Mouse (Mus musculus) megakaryocyte, adult 5-6 weeks (primary cell): ENCODE results near the gene Vps13d. TPM values are rescaled to one million over a fixed set of nuclear protein-coding genes. Genes with fewer than 3 reads are reported as not detected.

ENCODE experiments used
- ATAC-seq: 2 replicates; pipeline ENCODE4 v1.8.0; 2016; ENCODE audit warnings: mild to moderate bottlenecking, inconsistent platforms; ENCODE audit not compliant: poor library complexity, severe bottlenecking
- total RNA-seq, 2 experiments: library from RNA; stranded (forward) in 1 of 2; stranded (reverse) in 1 of 2; fragments of 153-499, 151-499 nt in 1 of 2; fragments of 221-1000, 200-1000 nt in 1 of 2; gene quantifications; 2 replicates each; pipeline versions ENCODE4 v1.2.3 to v1.2.4; 2015 to 2017

Gene Vps13d
- total RNA-seq, 2 experiments from 2014 or later: 22.2 to 40.0 TPM

DNA sequence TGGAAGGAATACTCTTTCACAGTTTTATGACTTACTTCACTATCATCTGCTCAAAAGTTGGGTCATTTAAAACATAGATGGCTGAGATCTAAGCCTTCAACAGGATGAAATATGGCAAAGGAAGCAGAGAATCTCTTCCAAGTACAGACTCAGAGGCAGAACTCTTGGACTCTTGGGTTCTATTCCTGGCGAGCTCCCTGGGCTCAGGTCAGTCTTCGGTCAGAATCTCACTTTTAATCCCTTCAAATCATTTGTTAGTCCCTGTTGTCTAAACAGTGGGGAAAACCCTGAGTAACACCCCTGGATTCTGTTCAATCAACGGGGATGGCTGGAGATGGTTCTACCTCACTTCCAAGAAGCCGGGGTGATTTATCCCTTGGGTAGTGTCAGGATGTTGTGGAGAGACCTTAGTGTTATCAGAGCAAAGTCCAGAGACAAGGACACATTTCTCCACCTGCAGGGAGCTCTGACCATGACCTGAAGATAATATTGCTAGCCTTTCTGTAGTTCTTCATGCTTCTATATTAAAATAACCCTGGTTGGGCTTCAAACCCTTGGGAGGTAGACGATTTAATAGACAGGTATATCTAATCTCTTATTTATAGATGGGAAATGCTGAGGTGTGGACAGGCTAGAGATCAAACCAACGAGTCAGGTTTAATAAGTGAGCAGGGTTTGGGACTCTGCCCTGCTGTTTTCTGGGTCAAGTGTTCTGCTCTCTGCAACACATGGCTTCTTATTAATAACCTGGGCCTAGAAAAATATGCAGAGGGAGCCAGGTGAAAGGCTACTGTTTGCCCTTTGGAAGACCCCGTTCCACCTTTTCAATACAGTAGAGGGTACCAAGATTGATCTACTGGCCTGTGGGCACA lies 180.8 kb downstream of the Vps13d start:
- ATAC-seq: no peak

DNA sequence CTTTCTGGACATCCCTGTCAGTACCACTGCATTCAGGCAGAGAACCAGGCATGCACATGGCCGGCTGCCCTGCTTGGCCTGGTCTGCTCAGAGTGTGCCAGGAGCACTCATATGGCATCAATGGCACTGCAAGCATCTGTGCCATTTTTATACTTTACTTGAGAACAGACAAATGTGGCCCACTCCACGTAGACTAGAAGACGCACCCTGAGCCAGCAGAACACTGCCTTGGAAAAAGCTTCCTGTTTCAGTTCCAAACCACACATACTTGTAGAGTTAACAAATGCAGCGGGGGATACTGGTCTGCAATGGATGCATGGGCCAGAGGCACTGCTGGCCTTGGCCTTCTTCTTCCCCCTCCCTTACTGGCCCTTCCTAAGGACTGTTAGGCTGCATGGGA lies 181.6 kb downstream of the Vps13d start:
- ATAC-seq: peak; percentile 77

DNA sequence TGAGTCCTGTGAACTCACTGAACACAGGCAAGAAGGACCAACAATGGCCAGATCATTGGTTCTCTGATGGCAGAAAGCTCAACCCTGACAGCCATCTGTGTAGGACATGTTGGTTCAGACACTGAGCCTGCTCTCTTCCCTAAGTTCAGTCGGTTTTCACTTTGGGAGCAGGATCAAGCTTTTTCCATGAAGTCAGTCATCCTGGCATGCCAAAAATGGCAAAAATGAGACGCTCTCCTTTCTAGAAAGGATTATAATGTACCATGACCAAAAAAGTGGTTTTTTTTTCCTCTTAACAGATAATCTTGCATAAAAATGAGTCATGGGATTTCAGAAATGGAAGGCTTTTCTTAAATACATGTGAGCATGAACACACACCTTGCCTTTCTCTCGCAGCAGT lies 183.6 kb downstream of the Vps13d start:
- no peak for ATAC-seq

DNA sequence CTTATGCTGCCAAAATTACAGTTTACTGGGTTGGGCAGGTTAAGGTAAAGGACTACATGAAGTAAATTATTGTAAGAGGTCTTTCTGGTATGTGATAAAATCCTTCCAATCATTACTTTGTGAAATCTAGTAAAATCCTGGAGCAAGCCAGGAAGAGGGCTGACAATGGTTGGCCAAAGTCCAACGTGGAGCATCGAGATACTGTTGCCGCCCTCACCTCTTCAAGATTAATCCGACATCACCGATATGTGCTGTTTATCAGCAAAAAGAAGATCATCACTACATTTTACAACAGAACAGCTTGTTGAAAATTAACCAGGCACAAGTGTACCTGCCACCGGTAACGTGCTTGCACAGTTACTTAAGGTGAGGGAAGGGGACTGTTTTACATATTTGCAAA lies 184.9 kb downstream of the Vps13d start:
- no peak for ATAC-seq

DNA sequence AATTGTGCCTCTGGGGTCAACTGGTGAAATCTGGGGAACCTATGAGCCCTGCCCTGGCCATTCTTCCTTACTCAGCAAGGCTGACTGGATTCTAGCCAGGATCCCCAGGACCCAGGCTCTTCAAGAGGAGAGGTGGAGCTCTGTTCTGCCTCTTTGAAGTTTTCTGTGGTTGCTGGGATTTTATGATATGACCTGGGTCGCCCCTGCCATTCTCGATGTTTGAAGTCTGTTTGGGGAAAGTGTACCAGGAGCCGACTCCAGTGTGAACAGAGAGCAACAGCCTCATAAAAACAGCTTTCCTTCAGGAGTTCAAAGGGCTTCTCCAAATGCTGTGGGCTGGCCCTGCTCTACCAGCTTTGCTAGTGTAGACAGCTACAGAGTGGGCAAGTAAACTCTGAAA lies 185.4 kb downstream of the Vps13d start:
- ATAC-seq: no peak

DNA sequence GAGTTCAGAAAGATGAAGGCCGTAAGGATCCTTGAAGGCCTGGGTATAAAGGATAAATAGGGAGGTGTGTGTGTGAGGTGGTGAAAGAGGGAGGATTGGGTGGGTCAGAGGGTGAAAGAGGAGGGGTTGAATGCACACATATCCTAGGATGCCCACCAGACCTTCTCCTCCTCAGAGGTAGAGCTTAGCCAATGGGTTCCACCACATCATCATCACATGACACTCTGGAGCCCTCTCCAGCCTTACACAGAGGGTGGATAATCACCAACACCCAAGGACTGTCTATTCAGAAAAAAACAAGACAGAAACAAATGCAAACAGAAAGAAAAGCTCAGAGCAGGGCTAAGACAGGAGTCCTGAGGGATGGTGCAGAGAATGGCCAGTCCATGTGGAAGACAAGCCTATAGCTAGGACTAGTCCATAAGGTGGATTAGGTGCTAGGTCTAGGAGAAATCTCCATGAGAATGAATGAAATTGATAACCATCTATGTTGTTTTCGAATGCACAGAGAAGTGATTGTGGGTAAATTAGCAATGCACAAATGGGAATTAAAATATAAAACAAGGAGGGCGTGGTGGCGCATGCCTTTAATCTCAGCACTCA lies 188.8 kb downstream of the Vps13d start:
- ATAC-seq: no peak

DNA sequence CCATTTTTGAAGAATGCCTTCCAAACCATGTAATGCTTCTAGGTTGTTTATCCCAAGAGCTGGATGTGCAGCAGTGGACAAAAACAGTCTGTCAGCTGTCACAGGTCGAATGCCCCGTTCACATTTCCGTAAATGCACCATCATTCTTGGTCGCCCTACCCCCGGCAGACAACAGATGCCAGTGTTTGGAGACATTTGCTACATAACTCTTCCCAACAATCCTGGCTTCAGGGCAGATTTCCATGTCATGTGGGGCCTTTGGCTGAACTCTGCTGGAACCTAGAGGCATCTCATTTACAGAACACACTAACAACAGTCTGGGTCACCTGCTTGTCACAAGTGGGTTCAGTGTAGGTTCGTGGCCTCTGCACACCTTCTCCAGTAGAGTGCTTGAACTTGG lies 190.6 kb downstream of the Vps13d start:
- no peak for ATAC-seq

DNA sequence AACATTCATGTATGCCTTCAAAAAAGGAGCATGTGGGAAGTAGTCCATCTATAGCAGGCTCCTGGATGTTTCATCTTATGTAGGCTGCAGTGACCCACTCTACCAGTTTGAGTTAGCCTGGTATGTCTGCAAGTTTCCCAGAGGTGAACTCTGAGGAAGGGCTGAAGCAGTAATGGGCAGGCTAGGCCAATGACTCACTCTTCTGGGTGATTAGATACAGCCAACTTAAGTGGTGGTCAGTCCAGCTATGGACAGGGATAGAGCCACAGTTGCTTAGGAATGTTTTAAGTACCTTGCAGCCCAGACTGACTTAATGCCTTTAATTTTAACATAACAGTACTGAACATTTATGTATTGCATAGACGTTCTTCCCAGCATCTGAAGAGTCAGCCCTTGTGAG lies 192.1 kb downstream of the Vps13d start:
- ATAC-seq: no peak

DNA sequence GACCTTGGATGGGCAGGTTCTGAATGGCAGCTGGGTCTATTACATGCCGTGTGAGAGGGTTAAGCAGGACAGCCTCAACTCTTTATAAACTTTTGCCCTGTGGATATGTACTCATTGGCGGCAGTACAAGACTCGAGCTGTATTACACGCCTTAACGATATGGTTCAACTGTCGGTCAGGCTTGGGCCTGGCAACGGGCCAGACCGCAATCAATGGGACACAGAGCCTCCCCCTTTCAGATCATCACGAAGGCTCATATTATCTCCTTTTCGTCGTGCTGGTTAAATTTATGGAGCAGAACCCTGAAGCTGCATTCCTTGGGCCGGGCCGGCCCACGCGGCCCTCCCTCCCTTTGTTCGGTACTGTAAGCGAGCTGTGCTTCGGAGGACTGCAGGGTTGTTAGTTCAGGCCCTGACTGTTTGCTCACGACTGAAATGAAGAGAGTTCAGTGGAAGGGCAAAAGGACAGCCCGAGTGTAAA lies 194.9 kb downstream of the Vps13d start:
- ATAC-seq: peak; percentile 21

DNA sequence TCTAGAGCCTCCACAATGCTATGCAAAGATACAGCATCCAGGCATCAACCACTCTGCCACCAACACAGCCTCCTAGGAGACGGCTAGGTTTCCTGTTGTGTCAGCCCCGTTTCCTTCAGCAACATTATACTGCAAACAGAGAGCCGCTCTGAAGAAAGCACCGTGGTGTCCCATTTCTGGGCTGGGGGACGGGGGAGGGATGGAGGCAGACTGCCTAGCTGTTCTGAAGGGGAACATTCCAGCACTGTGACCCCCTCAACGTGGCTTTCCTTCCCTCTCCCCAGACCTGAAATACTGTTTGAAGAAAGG lies 195.3 kb downstream of the Vps13d start:
- ATAC-seq: peak; percentile 38

DNA sequence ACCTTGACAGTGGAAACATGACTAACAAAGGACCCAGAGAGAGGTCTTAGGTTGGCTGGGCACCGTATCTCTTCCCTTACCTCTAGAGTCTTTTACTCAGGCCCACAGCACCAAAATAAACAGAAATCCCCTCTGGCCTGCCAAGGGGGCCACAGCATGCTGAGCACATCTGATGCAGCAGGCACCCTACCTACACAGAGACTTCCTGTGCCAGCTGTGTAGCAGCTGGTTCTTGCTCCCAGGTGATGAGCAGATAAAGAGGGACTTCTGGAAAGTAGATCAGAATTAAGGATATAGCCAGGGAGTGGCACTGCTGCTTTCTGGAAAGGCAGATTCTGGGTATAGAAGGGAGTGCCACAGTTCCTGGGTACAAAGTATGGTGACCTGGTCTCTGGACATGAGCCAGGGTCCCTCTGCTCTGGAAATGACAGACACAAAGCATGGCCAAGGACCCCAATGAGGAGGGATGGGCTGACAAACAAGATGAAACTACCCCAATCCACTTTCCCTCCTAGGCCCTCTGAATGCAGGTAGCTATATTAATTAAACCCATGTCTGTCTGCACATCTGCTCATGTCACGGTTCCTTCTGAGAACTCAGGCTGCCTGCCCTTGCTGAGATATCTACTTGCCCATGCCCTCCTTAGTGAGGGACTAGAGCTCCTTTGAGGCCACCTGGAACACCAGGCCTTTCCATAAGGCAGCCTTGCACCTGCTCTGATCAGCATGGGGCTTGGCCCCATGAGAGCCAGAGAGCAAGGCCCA lies 195.8 kb downstream of the Vps13d start:
- ATAC-seq: peak; percentile 2

DNA sequence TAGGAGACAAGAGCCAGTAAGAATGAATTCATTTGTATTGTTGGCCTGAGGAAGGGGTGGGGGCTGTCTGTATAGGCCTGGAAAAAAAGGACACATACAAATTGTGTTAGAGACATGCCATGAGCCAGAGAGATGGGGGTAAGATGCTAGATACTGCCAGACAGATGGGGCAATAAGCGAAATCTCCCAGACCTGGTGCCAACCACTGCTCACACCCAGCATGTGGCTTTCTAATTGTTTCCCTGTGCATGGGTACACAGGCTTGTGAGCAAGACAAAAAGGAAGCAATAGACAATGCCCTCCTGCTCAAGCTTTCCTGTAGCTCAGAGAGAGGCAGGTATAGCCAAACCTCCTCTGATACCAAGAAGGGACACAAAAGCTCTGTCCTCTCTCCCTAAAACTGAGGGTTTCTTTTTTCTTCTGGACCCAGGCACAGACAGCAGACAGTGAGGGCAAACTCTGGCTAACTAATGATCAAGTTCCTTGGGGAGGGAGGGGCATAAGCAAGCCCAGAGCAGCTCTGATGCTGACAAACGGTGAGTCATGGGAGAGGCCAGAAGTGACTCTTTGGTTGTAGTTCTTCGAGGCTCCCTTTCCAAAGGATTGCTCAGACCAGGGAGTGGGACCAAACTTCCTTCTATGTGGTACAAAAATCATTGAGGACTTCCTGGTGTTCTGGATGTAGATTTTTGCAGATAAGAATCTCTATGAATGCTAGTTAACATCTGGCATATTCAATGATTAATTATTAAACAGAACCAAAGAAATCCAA lies 196.7 kb downstream of the Vps13d start:
- peak; percentile 48 for ATAC-seq

DNA sequence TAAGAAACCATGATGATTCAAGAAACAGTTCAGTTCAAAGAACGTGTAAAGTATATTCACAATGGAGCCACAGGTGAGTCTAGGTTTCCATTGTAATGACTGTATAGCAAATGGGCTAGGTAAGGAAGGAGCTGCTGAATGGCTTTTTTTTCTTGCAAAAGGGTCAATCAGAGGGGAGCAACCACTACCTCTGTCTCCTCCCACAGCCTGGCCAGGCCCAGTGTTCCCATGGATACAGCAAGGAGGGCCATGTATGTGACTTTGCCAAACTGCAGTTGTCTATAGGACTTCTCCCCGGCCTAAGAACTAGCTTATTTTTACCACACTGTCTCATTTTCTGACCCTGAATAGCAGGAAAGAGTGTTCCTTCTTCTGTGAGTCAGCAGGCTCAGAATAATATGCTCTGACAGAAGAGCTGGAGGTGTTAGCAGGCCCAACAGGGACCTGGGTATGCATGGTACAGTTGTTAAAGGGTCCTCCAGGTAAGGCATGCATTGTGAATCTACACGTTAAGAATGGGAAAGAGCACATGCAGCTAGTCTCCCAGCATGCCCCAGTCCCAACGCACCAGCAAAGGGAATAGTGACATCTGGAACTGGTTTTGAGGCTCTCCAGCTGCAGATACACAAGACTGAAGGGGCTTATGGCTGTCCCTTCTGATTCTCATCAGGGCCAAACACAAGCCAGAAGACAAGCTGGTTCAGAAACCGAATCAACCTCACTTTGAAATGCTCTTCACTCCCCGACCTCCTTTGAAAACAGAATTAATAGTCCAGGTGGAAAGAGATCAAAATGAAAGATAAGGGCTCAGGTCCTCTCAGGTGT lies 197.6 kb downstream of the Vps13d start:
- no peak for ATAC-seq

DNA sequence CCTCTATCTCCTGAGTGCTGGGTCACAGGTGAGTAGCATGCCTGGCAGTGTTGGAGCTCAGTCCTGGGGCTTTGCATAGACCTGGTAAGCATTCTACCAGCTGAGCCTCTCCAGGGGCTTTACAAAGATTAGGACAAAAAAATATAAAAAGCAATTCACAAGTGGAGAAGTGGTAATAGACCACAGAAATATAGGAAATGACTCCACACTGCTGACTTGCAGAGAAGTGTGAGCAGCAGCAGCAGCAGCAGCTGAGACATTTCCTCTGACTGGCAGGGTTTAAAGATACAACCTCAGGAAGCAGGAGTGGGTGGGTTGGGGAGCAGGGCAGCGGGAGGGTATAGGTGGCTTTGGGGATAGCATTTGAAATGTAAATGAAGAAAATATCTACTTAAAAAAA lies 199.0 kb downstream of the Vps13d start:
- ATAC-seq: peak; percentile 56

DNA sequence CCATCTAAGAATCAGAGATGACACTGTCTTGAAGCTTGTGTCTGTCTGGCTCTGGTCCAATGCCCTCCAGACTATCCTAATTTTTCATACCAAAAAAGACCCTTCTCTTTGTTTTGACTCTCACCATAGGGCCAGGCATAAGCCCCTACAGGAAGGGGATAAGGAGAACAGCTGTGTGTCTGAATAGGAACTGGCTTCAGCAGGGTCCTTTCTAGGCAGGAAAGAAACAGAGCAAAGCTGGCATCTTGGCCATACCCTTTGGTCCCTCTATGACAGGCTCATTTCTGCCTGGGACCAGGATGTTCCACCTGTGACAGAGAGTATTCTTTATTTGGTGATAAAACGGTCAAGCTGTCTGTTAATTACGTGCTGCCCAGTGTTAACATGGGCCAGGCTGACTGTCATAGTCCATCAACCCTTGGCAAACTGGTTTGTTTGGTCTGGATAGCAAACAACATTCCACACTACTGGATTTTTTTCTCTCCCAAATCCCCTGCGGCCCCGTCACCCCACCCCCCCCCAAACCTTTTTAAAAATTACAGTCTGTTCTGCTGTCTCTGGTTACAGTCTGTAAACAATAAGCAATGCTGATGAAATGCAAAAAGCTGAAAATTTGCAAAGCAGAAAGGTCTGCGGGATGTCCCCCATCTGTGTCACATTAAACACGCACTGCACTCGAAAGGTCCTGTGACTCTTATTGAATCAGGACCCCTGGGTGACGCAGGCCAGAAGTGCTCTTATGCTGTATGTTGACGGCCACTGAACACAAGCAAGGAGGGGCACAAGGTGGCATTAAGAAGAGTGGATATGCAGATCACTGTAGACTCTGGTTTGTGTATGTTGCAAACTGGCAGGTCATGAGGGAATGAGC lies 201.5 kb downstream of the Vps13d start:
- no peak for ATAC-seq

DNA sequence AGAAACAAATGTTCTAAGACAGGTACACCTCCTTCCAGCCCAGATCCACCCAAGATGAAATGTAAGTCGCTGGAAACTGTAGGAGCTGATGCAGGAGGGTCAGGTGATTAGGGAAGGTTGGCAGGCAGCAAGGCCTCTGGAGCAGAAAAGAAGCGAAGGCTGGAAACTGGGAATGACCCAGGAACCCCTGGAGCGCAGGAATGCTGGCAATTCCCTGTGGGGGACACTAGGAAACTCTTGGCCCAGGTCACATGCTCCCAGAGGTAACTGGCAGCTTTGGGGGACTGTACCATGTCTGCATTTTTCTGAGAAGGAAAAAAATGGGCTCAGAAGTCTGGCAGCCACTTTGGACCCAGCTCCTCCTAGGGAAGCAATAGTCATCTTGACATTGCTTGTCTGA lies 202.4 kb downstream of the Vps13d start:
- no peak for ATAC-seq

DNA sequence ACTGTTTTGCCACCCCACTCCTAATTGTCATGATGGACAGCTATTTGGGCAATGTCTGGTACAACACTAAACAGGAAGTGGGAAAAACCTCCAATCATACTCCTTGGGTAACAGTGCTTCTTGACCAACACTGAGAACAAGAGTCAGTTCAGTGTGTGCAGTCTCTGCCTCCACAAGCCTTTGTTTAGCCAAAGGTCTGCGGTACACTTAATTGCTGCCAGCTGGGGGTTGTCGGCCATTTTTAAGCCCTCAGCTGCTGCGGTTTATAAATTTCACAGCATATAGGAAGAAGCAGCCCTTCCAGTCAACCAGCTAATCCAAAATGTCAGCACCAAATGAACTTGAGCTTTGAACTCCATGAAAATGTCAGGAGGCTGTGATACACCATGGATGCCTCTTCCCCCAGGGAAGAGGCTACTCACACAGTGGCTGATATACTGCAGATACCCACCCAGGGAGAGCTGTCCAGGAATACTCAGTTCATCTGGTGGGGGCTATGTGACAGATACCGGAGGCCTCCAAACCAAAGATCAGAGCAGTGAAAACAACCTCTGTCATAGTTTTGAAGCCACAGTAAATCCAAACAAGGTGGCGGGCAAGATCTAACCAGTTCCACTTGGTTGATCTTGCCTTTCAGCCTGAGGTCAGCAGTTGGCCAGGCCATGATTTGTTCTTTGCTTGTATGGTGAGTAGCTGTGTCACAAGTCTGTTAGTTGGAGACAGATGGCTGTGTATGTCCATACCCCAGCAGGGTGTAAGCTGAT lies 206.2 kb downstream of the Vps13d start:
- peak; percentile 78 for ATAC-seq

DNA sequence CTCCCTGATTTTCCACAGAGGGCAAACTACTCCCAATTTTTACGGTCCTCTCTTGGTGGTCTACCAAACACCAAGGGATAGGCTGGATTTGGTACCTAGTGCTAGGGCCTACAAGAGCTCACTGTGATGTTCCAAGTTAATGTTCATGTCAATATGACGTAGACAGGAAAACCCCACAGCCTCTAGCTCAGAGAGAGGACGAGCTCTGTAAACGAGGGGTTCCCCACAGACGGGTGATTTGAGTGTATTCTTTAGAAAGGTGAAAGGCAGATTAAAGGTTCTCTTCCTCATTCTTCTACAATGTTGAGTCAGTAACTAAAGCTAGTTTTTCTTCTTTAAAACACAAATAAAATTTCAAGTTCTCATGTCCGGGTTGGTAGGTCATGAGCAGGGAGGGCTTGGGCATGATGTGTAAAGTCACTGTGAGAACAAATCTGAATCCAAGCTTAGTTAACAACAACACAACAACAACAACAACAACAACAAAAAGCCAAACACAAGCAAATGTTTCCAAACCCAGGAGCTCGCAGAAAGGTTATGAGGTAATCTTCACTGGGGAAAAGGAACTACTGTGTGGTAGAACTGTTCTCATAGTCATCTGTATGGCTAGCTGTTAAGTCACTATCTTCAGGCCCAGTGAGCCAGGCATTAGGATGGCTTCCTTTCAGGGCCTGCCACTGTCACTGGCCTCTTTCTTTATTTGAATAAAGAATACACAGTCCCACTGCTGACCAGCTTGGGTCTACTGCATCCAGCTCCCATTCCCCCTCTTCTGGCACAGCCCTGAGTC lies 208.6 kb downstream of the Vps13d start:
- ATAC-seq: peak; percentile 65
